Comparison of ENCODE assay signal across 8 mouse cellular contexts in genomic region chr8:105170381-105171115, GRCm38 (mm10). TPM values are rescaled to one million over a fixed set of nuclear protein-coding genes. Genes with fewer than 3 reads are reported as not detected.
DNase-seq lines count a peak whose midpoint lies in the region.

TSS of gene Cbfb (plus strand) at chr8:105170674.

- H3K4me3 ChIP-seq in megakaryocyte, embryonic 14.5 days (replicated peaks) = peak within 1 kb of the TSS; percentile 94

- H3K36me3 ChIP-seq in megakaryocyte, embryonic 14.5 days (replicated peaks; ENCODE audit: low read length) = peaks cover 5% of the 10 kb centered on the region

- H3K27me3 ChIP-seq in megakaryocyte, embryonic 14.5 days (replicated peaks) = peaks cover 4% of the 10 kb centered on the region

- peaks cover 31% of the 10 kb centered on the region for H3K4me1 ChIP-seq in megakaryocyte, embryonic 14.5 days

- no peaks in the 10 kb centered on the region for H3K9me3 ChIP-seq in megakaryocyte, embryonic 14.5 days

- peak; percentile 96 for DNase-seq in adipocyte (ENCODE audit: low spot score)
- peak; percentile 98 for DNase-seq in embryo, embryonic 10 days (ENCODE audit: low spot score)
- peak; percentile 97 for DNase-seq in gastrocnemius, postnatal 10 days
- peak; percentile 97 for DNase-seq in induced T-regulatory cell, adult 2 months (ENCODE audit: low read depth)
- DNase-seq in left cerebral cortex, adult 9 months (ENCODE audit: low spot score in 2 of 2) = peak; percentile 71 to 93
- peak; percentile 90 to 91 for DNase-seq in right cerebral cortex, adult 2 months (ENCODE audit: low spot score in 2 of 2)
- DNase-seq in urinary bladder, postnatal 10 days (ENCODE audit: low spot score) = peak; percentile 89

RNA-seq across cellular contexts. Expression of gene Cbfb, which starts in this region (rescaled TPM):
- 10 to 100 TPM; 39.8 to 46.9 TPM for total RNA-seq in gastrocnemius, postnatal 10 days (2021)
- 2.1 and 15.3 TPM in 2 replicates for polyA plus RNA-seq in megakaryocyte, embryonic 14.5 days (2012; ENCODE audit: insufficient read depth, low replicate concordance)

Comparison
In these comparisons a context has a peak if more than half of its experiments do, and no peak if none do; other contexts are left out.
1. Peak in every context shown above with its lines: DNase-seq and H3K4me3 ChIP-seq.